Mouse (Mus musculus) liver, adult 2 months (tissue): Measurements from ENCODE around the gene Gm867.

ENCODE experiments used
- CTCF ChIP-seq: fragments of 200-500 bp; IDR thresholded peaks from 2 replicates; pipeline ENCODE4 v1.5.1; 2011; ENCODE audit warnings: low read depth, low read length, control low read depth
- POLR2A ChIP-seq: fragments of 200-500 bp; IDR thresholded peaks from 2 replicates; pipeline ENCODE4 v1.6.1; 2011; ENCODE audit warnings: low read length, control low read depth; ENCODE audit not compliant: insufficient read depth; ENCODE audit errors: extremely low read depth

- no peak for TF ChIP-seq CTCF
- TF ChIP-seq POLR2A, result no peak
Measured at GRCm38 (mm10) chr10:75954381-75954811, 13.9 kb upstream of the Gm867 start, which contains the start of gene Gm5134.
